Mouse (Mus musculus): ENCODE measurements around the gene Mid2.
"Not testable (repeated sequence)": the region's sequence is repeated elsewhere in the genome, so short reads cannot be mapped to it uniquely, and the experiment has no call there.

Gene Mid2

DNA sequence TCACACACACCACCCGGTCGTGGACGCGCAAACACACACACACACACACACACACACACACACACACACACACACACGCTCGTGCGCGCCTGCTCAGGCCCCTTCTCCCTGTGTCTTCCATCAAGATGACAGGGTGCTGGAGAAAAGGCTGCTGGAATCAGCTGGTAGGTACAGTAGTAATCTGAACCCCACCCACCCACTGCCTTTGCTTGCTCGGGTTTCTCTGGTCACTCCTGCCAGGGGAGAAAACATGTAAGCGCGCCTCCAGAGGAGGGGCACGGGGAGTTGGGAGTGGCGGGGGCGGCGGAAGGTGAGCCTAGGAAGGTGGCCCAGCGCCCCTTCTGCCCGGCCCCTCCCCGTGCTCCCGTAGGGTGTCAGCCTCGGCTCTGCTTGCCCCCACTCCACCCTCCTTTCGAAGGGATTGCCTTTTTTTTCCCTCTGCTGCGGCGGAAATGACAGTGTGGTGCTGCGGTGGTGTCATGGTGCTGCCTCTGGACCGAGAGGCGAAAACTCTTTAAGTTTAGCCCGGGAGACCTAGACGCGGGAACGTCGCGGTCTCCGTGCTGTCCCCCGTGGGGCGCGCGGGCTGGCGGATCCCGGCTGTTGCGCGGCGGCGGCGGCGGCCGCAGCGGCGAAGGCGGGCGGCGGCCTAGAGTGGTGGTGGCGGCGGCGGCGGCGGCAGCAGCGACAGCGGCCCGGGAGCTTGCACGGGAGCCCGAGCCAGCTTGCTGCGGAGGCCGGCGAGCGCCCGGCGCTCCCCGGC is at the start of gene Mid2:
Gene Mid2 (plus strand): TSS at position 121 of the 763 bp plus-strand sequence.
- DNase-seq (ENCODE audit: low spot score): peak; percentile 10

DNA sequence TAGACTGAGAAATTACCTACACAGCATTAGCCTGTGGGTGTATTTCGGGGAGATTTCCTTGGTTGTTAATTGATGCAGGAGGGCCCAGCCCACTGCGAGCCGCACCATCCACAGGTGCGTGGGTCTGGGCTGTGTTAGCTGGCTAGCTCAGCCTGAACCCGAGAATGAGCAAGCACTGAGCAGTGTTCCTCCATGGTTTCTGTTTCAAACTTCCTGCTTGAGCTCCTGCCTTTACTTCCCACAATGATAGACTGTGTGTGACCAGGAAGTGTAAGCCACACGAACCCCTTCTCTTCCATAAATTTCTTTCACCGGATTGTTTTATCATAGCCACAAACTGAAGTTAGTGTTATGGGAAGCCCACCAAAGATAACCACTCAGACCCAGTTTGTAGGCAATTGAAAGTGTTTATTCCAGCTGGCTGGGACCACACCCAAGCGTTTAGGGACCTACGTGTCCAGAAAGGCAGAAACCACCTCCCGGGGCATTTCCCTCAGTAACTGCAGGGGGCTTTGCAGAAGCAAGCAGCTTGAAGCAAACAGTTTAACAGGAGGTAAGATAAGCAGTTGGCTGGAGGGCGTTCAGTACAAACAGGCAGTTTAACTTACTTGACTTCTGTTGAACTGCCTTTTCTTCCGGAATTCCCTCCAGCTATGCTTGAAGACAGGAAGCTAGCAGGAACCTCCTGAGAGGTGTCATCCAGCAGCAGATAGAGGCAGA is 39.4 kb upstream of the Mid2 start:
- no peak for DNase-seq (ENCODE audit: low spot score)

DNA sequence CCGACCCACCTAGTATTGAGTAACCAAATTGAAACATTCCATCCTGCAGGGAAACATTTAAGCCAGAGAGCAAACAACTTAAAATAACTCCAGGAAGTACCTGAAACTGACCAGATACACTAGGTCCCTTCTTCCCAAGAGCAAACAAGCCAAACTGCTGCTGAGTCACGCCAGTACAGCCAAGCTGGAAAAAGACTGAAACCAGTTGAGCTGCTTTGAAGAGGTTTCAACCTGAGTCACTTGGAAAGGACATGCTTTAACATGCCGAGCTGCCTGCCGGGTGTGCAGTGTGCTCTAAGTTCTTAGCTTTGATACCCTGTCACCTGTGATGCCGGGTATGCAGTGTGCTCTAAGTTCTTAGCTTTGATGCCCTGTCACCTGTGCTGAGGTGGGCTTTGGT is 26.4 kb upstream of the Mid2 start:
- DNase-seq (ENCODE audit: low spot score): no peak

DNA sequence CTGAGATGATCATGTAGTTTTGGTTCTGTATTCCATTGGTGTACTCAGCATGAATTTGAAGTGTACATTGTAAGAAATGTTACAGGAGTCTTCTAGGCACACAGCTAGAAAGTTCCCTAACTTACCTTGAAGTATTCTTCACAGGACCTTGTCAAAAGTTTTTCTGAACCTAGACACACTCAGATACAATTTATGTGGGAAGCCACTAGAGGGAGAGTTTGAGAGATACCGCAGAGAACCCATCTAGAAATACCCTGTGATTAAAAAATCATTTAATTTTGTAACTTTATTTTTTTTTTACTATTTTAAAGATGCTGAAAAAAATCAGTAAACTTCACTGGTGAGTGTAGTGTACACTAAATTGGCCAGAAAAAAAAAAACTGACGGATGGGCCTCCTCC is 24.8 kb upstream of the Mid2 start:
- DNase-seq (ENCODE audit: low spot score): no peak

DNA sequence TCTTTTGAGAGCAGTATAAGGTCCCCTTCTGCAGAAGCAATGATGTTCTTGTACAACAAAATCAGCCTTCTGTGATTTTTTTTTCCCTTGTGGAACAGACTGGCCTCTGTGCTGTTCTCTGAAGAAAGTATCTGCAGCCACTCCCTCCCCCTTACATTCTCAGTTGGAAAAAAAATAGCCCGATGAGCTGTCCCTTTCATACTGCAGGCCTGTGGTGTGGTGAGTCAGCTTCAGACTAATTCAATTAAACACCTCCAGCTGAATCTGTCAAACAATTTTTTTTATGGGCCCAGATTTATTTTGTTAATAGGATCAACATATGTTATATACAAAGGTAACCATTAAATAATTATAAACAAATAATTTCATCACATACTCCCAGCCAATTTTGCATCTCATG is 3.7 kb upstream of the Mid2 start:
- no peak for DNase-seq (ENCODE audit: low spot score)

DNA sequence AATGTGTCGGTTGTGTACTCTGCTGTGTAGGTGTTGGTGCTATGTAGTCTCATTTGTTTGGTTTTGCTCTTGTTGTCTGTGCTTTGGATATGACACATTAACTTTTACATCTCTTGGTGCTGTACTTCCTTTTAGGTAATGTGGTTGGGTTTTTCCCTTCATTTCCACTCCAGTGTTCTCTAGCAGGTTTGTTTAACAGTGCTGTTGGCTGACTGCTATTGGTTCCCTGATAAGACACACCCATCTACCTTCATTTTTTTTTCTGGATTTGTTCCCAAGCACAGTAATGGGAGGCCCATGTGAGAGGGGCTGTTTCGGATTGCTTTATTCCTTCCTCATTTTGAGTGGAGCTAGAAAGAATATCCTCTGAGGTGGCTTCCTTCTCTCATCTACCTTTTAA is 883 bp upstream of the Mid2 start:
- no peak for DNase-seq (ENCODE audit: low spot score)

DNA sequence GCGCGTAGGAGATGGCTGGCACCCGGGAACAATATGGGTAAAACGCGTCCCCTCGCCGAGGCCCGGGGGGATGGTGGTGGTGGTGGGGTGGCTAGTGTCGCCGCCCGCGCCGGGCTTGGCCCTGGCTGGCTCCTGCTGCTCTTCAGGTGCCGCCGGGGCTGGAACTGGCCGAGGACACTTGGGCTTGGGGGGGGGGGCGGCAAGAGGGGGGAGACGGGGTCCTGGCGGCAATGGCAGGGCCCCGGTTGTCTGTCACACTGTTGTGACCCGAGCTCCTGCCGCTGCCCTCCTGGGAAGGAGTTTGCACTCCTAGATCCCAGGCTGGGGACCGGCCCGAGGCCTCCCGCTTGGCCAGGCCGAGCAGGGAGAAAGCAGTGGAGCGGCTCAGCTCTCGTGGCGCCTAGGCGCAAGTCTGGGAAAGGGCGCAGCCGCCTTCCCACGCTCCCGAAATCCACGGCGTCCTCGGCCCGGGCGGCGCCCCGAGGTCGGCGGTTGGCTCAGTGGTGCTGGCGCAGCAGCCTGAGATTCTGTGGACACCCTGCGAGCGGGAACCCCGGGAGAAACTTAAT is 927 bp downstream of the Mid2 start:
- peak; percentile 11 for DNase-seq (ENCODE audit: low spot score)

DNA sequence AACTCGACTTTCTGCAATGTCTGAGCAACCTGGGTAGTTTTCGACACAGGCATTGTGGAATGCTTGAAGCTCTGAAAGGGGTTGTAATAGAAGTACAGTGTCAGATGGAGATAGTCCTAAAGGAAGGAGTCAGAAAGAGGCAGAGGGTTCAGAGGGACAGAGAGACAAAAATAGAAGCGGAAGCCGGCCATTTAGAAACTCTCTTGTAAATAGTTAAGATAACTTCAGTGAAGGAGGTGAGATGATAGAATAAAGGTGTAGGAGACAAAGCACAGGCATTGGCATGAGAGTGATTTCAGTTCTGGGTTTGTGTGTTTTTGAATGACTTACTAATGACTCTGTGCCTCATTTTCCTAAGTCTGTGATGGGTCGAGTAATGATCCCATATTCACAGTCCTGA is 11.0 kb downstream of the Mid2 start:
- no peak for DNase-seq (ENCODE audit: low spot score)

DNA sequence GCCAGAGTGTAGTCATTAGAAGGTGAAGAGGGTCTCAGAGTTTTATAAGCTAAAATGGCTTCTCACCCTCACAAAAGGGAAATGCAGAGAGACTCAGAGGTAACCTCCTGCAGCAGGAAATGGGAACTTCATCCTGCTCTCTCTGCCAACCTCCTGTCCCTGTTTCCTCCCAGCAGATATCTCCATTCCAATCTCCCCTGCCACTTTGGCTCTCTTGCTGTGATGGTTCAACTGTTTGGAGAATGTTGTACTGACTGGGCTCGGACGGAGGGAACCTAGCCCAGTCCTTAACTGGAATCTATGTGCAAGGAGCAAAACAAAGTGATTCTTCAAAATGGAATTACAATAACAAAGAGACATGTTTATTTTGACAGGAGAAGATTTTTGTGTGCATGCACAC is 23.9 kb downstream of the Mid2 start:
- DNase-seq (ENCODE audit: low spot score): no peak

DNA sequence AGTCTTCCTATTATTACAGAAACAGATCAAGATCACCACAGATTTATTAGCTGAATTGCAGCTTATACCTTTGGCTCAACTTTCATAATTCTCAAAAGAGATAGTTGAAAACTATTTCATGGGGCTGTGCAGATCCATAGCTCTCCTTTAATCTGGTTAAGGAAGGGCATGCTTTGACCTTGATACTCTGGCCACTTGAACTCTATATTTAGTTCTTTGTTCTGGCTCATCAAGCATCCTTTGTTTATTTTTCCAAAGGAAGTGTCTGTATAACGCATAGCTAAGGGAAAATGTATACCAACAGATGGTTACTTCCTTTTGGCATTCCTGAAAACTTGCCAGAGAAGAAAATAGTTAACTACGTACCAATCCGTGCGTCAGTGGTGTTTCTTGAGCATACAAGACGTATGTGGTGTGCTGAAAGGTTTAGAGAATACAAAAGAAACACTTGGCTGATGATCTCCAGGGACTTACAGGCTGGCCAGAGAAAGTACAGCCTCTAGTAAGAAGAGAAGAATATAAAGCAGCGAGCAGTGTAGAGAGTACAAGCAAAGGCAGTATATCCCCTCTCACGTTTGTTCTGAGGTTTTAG is 33.6 kb downstream of the Mid2 start:
- DNase-seq (ENCODE audit: low spot score): not testable (repeated sequence)

DNA sequence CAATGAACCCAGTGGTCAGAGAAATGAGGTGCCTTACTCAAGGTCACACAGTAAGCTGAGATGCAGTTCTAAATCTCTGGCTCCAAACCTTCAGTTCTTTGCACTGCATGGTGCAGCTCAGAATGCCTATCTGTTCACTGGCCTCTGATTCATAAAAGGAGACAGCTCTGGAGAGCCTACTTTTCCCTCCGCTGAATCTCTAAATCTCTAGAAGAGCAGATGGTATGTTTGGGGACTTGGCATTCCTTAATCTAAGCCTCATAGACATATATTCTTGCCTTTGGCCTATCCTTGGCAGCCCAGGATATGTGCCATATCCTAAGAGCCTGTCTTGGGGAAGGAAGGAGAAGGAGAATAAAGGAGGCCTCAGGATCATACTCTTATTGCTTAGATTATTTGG is 38.8 kb downstream of the Mid2 start:
- DNase-seq (ENCODE audit: low spot score): no peak

DNA sequence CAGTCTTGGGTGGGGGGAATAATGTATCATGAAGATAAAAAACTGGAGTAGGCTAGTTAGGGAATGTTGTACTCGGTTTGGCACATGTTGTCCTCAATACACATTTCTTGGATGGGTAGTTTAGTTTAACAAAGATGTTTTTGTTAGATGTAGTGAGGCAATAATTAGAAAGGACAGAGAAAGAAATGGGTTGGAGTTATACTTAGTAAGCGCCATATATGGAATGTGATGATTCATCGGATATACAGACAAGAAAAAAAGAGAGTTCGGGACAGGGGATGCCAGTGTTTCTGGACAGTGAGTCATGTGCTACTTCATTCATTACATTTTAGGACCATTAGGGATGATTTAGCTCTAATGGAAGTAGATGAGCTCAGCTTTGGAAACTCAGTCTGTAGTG is 41.7 kb downstream of the Mid2 start:
- no peak for DNase-seq (ENCODE audit: low spot score)

DNA sequence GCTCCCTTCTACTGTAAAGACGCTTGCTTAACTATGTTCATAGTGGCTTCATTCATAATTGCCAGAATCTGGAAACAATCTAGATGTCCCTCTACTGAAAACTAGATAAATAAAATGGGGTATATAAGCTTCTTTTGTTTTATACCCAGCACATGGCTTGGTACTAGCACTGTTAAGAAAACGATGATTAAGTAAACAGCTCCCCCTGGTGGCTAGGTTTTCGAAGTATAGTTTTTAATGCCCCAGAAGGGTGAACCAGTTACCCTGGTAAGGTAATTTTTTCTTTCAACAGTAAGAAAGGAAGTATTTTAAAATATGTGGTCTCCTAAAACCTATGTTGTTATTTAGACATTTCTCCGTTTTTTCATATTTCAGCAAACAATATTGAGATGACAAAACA is 58.0 kb downstream of the Mid2 start:
- no peak for DNase-seq (ENCODE audit: low spot score)

DNA sequence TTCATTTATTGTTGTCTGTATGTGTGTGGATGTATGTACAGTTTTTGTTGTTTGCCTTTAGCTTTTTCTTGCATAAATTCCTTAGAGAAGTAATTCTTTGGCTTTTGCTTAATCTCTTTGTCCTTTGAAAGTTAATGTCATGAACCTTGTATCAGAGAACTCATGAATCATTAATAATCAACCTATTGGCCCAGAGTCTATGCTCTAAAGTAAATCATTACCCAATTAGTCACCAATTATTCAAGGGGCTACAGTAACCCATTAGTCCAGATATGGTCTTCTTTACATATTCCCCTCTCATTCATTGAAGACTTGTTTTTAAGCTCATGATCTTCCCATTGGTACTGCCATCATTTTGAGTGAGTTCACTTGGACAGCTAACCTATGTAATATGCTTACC is 74.6 kb downstream of the Mid2 start:
- DNase-seq (ENCODE audit: low spot score): no peak

DNA sequence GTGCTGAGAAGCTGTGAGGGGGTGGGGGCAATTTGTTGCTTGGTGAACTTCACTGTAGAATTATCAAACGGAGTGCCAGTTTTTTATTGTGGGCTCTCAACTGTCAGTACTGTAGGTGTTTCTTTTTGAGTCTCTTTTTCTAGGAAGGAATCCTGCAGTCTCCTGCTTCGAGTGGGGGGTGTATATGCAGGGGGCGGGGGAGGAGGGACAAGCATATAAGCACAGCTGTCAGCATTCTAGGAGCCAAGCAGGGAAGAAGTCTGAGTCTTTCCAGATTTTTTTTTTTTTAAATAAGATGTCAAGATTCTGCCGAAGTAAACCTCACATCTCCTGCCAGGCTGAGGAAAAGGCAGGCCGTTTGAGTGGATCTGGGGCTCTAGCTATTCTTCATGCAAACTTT is 78.8 kb downstream of the Mid2 start:
- DNase-seq (ENCODE audit: low spot score): no peak

DNA sequence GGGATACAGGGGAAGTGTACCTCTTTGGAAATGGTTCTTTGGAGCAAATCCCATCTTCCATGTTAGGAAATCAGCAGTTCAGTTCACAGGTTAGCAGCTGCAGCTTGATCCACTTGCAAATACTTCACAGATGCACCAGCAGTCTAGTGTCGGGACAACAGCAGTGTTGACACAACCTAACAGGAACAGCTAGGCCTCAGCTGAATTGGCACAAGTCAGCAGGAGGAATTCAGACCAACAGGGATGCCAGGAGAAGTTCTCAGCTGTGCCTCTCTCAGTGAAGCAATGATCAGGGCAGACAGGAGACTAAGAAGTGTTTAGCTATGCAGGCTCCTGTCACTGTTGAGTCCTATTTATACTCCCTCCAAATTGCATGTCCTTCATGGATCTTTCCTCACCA is 105.4 kb downstream of the Mid2 start:
- DNase-seq (ENCODE audit: low spot score): no peak

DNA sequence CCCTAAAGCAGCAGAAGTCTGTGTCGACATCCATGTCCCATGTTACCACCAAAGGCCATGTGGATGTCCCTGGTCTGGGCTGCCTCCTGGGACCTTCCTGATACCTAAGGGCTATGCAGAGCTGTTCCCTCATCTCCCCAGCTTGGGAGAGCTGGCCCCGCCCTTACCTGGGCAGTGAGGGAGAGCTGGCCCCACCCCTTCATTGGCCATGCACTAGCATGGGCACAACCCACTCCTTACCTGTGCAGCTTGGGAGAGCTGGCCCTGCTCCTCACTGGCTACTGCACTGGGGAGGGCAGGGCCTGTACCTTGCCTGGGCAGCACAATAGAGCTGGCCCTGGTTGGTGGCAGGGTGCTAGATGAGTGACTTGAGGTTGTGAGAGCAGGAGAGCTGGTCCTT is 140.9 kb downstream of the Mid2 start:
- DNase-seq (ENCODE audit: low spot score): no peak

DNA sequence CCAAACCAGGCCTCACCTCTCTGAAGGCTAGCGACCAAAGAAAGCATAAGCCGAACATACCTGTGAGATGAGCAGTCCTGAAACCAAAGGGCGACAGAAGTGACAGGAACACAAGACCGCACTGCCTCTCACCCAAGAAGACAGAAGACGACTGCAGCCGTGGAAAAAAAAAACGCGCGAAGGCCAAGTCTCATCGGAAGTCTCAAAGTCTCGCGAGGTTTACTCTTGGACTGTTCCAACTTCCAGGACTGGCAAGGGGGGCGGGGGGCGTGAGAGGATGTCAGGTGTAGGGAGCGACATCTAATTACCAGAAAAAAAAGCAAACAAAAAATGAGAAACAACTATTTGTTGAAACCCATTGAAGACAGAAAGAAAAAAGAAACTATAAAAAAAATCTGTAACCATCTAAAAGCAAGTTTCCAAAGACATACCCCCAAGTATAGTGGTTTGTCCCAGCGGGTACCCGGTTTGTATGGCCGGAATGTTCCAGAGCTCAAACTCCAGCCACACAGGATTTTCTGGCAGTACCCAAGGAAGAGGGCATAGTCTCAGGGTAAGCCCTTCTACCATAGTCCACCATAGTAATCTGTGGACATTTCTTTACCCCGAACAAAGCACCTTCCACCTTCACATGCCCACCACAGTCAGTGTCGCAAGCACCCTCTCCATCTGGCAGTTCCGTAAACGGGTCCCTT is 149.1 kb downstream of the Mid2 start, which contains the start of gene Tex13b:
Gene Tex13b (minus strand): TSS at position 122 of the 695 bp plus-strand sequence.
- DNase-seq (ENCODE audit: low spot score): no peak

Data from ovary, postnatal 14 days (tissue).